Mouse (Mus musculus) stomach, postnatal 0 days (tissue): ENCODE data around the gene Ppp2r5e.

ENCODE experiments used
- CTCF ChIP-seq: IDR thresholded peaks from 2 replicates; pipeline ENCODE4 v1.5.1; 2016; ENCODE audit warnings: antibody characterized with exemption, low read depth, mild to moderate bottlenecking, moderate library complexity
- EP300 ChIP-seq: optimal IDR thresholded peaks from 2 replicates; pipeline ENCODE3; 2016; ENCODE audit warnings: antibody characterized with exemption

- TF ChIP-seq CTCF = no peak
- TF ChIP-seq EP300 = no peak
Observed at GRCm38 (mm10) chr12:75616841-75617240, 20.8 kb upstream of the Ppp2r5e start.
